Mouse (Mus musculus): ENCODE measurements at regions not wholly inside any gene's neighbourhood (a gene's known extent, or its start where the extent isn't known, plus 50 kb on each side); places are given as distances from the start of the nearest gene placed in this dataset.

GRCm38 (mm10) chr9:31538458-31539210 is 74.4 kb upstream of the Tmem45b start:
- TF ChIP-seq CTCF (IDR thresholded peaks at IDR 0.05; ENCODE audit: extremely low read depth, insufficient read depth, insufficient read length, insufficient replicate concordance) (no peak), POLR2A (IDR thresholded peaks at IDR 0.05; ENCODE audit: low read depth, low read length) (no peak)

All from spleen, adult 2 months (tissue).